Mouse (Mus musculus) liver, postnatal 0 days (tissue): Measurements from ENCODE around the gene Hecw2.

Experiments
- CTCF ChIP-seq: sonication (generic); IDR thresholded peaks from 2 replicates; pipeline ENCODE4 v1.5.1; 2016; ENCODE audit warnings: antibody characterized with exemption, low read depth
- EP300 ChIP-seq: IDR thresholded peaks from 2 replicates; pipeline ENCODE4 v1.6.1; 2016; ENCODE audit warnings: antibody characterized with exemption, low read depth, mild to moderate bottlenecking

DNA sequence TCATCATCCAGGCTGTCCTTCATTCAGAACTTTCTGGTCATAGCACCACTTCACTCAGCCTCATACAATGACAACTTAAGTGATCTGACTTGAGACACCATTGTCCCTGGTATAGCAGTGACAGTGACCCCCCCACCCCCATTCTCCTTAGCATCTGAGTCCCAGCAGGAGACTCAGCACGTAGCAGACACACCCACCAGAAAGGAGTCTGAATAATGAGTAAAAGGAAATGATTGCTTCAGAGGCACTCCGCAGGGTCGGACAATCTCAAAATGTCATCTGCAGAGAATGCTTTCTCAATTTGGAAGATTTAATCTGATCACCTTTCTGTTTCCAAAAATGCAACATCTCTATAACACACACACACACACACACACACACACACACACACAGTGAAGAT, 253.4 kb downstream of the Hecw2 start:
- no peak for TF ChIP-seq CTCF
- no peak for TF ChIP-seq EP300
